Mouse (Mus musculus): ENCODE results near the gene Olfr267.
A peak's percentile ranks its signal among the peaks of the same experiment; 100 is the strongest.

Gene Olfr267

DNA sequence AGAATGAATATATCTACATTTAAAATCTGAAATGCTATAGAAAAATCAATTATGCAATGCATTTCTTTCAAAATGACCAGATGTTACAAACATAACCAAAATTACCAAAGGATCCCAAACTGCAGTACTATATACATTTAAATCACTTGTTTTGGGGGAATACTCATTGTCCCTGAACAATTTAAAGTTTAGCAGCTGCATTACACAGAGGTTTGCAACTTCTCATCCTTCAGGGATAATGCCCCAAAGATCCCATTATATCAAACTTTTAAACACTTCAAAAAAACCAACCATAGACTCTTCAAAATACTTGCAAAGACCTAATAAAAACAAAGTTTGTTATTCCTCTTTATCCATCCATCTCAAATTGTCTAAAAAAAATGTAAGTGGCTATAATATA lies at the start of gene Olfr267:
TSS of gene Olfr267 (minus strand) at position 101 of the 400 bp plus-strand sequence.
- DNase-seq (ENCODE audit: low read depth) = no peak

DNA sequence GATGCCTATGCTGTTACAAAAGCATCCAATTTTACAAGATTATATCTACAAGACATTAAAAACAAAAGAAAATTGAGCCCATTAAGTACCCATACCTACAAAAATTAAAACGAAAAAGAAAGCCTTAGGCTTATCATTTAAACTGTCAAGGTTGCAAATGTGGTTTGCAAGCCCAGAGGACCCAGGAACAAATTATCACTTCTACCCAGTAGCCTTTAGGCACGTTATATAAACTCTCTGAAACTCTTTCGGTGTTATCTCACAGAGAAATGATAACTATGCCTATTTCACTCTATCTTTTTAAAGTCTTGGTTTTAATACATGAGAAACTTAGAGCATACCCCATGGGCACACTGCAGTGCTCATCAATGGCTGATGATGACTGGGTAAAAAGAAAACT lies 45.4 kb upstream of the Olfr267 start:
- no peak for DNase-seq (ENCODE audit: low read depth)

GRCm38 (mm10) chr4:58825921-58826320 lies 38.4 kb upstream of the Olfr267 start:
- peak; percentile 86 for DNase-seq (ENCODE audit: low read depth)

DNA sequence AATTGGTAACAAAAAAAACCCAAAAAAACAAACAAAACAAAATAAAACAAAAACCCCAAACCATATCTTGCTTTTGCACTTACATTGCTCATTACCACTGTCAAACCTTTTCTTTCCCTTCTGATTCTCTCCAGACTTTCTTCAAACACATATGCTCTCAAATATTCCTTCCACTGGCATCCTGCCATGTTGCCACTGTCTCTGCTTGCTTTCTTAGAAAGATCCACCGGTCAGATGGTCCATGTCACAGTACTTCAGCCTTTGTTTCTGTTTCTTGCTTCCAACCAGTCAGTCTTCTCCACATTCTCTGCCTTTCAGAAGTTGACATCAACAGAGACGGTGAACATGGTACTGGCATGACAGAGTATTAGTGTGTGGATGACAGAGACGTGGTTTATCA lies 857 bp downstream of the Olfr267 start:
- peak; percentile 23 for DNase-seq (ENCODE audit: low read depth)

GRCm38 (mm10) chr4:58763417-58763816 lies 24.1 kb downstream of the Olfr267 start:
- DNase-seq (ENCODE audit: low read depth) = peak; percentile 52

DNA sequence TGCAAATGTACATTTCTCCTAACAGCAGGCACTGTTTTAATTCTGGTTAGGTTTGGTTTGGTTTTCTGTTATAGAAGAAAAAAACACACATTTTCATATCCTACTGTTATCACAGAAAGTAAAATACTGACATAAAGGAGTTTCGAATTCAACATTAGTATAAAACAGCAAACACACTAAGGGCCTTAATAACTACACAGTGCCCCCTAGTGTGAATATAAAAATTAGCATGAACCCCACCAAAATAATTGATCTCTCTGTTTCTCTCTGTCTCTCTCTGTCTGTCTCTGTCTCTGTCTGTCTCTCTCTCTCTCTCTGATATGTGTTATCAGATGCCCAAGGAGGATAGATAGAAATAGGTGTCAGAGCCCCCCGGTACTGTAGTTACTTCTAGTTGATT lies 38.0 kb downstream of the Olfr267 start:
- peak; percentile 72 for DNase-seq (ENCODE audit: low read depth)

GRCm38 (mm10) chr4:58749101-58749500 lies 38.4 kb downstream of the Olfr267 start:
- DNase-seq (ENCODE audit: low read depth) = peak; percentile 83

GRCm38 (mm10) chr4:58745583-58746222 lies 41.8 kb downstream of the Olfr267 start:
- DNase-seq (ENCODE audit: low read depth) = peak; percentile 59

DNA sequence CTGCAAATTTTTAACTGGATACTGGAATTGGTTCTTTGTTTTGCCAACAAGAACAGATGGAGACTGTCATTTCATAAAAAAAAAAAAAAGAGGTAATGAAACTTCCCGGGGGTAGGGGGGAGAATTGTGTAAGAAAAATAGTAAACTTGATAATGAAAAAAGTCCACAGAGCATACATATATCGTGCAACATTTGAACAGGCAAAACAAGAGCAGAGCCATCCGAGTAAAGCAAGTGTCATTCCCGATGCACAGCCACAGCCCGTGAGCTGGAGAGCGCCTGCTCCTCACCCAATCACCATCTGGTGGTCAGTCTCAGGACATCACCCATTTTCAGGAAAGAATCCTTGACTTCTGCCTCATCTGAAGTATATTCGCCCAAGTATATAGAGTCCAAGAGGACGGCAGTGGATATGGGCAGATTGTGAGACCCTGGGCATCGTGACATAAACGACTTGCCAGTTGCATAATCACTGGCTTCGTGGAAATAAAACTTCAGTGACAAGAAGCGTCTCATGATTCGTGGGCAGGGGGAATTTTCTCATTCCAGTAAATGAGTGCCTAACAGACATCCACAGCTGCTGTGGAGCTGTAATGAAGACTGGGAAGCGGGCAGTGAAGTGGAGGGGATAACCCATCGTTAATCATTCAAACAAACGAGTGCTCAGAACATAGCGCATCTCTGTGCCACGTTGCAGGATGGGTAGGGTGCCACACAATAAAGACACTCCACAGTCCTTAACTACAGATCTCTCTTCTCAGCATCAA lies 50.5 kb downstream of the Olfr267 start:
- DNase-seq (ENCODE audit: low read depth) = peak; percentile 42
